Mouse (Mus musculus): Measurements from ENCODE around the gene Dst.
"Not testable (repeated sequence)": the region's sequence is repeated elsewhere in the genome, so short reads cannot be mapped to it uniquely, and the experiment has no call there.

Gene Dst

DNA sequence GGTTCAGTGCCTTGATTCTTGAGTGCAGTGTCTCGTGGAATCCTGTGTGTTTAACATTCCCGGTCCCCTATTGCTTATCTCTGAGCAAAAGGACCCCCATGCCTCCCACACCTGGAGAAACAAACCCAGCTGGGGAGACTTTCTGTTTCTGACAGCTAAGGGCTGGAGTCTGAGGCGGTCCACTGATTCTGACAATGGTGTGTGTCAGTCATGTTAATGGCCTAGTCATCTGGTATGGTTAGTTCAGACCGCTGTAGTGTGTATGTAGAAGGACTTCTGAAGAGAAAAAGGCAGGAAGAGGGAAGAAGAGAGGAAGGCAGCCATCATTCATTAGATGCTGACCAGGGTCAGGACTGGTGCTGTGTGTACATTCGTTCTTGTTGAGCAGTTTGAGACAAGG lies 125.0 kb downstream of the Dst start:
- DNase-seq, result no peak

DNA sequence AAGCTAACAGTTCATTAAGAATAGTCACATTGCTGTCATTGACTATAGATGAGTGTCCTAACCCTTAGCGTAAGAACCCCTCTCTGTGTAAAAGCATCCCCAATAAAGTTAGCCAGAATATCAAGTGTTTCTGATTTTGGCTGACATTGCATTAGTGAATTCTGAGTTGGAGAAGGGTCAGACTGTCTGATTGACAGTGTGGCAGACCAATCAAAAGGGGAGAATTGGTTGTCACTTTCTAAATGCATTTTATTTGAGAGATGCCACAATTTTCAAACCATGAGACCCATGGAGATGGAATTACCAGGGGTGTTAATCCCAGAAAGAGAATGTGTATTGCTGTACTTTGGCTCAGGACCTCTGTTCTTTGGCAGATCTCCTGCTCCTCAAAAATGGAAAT lies 125.5 kb downstream of the Dst start:
- no peak for DNase-seq

DNA sequence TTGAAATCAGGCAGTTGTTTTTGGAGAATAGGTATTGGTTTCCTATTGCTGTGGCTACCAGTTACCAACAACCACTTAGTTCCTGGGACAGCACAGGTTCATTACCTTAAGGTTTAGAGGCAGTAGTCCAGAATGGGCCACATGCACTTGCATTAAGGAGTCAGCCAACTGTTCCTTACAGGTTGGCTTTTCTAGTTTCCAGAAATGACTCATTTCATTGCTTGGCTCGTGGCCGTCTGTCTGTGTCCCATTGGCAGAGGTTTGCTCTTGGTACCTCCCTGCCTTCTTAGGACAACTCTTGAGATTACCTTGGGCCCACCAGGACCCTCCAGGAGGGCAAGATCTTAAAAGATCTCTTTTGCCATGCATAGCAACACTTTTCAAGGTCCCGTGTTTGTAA lies 125.9 kb downstream of the Dst start:
- DNase-seq, result no peak

DNA sequence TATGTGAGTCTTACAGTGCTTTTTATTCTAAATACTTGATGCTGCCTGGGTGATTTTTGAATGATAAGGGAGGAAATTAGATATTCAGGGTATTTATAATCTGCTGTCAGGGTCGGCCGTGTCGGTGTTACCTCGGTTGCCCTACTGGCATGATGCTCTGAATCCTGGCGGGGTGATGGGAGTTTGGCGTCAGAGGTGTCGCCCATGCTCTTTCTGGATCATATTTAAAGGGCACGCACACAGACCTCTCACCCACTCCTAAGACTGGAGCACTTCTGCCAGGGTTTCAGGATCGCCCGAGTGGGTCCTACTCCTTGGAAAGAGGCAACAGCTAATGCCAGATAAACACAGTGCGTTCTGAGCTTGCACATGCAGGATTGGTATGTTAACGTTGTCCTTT lies 128.1 kb downstream of the Dst start:
- no peak for DNase-seq

DNA sequence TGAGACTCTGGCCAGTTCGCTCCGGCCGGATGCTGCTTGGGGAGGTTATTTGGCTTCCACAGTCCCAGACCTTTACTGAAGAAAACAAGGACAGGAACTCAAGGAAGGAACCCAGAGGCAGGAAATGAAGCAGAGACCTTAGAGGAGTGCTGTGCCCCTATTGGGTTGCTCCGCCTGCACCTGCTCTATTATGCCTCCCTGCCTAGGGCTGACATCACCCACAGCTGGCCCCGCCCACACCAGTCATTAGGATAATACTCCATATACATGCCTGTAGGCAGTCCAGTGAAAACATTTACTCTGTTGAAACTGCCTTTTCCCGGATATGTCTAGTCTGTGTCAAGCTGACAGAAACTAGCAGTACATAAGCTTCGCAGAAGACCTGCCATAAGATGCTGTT lies 130.5 kb downstream of the Dst start:
- no peak for DNase-seq

DNA sequence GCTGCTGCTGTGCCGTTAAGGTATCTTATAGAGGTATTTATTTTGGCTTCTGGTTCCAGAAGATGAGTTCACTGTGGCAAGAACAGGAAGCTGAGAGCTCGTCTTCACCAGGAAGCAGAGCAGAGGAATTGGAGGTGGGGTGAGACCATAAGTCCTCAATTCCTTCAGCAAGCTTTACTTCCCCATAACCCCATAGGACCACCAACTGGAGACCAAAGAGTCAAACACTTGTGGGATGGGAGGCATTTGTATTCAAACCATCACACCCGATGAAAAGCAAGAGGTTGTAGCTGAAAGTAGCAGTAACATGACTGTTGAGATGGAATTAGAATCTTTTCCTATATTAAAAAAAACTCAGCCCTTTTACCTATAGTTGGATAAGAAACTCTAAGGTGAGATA lies 132.0 kb downstream of the Dst start:
- no peak for DNase-seq

DNA sequence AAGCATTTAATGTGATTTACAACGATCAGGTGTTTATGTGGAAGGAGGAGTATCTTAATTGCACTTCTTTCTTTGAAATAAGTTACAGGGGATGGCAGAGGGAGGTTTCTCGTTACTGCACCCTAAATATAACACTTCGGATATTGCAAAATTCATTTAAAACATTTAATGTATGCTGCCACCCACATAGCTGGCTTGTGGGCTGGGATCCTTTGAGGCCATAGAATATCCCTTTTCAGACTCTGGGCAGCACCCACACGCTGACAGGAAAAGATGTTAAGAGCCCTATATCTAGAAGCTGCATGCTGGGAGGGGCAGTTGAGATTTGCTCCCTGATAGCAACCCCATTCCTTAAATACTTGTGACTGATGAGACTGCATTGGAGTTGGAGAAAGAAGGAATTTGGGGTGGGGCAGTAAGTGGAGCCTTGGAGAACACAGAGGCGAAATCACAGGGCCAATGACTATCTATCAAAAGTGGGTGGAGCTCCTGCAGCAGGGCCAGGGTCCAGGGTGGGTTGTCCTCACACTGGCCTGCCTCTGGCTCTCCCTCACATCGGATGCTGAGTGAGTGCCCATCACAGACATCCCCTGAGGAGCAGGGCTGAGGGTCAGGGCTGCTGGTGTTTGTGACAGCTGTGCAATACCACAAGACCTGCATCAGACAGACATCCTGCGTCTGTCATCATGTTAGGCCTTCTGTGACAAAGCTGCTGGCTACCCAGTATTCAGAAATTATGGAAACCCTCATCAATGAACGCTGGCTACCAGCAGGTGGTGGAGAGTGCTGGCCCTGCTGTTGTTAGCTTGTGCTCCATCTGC lies 133.1 kb downstream of the Dst start:
- DNase-seq, result peak; percentile 47

DNA sequence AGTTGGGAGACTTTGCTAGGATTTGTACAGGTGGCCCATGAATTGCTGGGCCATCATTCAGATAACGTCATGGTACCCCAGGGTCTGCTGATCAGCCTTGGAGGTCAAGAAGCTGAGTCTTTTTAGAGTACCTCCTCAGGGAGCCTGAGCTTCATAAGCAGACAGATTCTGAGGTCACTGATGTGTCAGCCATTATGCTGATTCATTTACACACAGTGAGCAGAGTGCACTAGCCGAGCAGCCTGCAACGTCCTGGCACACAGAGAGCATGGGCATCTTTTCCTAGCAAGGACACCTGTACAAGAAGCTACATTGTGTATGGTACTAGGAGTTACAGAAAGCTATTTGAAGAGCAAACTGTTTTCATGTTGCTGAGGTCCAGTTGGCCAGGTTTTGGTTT lies 134.3 kb downstream of the Dst start:
- DNase-seq, result no peak

DNA sequence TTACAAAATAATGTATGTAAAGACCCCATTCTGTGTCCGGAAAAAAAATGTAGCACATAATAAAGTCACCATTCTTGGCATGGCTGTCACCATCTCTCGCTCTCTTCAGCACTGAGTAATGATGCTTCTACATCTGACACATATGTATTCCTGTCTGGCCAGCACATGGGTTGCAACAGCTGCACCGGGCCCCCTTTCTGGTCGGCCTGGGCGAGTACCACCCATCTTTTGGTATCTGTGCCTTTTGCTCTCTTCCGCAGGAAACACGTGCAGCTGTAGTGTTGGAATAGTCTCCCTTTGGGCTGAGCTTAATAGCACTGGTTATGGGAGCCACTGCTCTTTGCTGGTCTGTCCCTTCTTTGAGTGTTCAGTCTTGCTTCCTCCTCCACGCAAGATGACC lies 135.3 kb downstream of the Dst start:
- DNase-seq, result no peak

DNA sequence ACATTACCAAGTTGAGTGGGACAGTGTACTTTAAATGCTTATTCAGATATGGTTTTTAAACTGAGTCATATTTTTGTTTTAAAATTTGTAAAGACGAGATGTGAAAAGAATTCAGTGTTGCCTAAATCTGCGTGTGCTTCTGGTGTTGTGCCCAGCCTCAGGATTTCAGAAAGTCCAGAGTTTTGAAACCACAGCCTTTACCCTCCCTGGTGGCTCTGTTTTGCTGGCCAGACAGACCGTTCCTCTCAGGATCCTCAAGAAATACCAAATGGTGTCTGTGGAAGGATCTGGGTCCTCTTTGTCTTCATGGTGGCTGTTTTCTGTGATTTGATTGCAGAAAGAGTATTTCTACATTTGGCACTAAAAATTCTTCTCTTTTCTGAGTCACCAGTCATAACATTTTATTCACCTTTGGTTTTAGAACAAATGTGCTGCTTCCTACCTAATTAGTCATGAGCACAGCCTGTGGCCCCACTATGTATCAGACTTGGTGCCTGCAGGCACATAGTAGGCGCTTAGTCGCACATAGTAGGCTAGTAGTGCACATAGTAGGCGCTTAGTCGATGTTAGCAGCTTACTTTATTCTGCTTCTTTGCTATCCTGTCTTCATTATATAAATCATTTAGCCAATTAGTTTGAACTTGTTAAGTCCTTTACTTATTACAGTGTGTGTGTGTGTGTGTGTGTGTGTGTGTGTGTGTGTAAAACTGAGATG lies 136.0 kb downstream of the Dst start:
- DNase-seq, result no peak

DNA sequence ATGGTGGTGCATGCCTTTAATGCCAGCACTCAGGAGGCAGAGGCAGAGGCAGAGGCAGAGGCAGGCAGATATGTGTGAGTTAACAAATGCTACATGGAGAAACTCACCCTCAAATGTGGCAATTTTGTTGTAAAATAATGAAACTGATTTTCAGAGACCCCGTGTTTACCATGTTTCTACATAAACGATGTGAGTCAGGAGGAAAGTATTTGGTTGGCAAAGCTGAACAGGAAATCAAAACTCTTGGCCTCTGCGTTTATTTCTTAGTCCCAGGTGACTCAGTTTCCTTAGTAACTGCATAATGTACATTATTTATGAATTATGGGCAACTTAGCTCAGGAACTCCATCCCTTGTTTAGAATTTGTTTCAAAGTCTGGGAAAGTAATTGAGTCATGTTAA lies 136.7 kb downstream of the Dst start:
- no peak for DNase-seq

DNA sequence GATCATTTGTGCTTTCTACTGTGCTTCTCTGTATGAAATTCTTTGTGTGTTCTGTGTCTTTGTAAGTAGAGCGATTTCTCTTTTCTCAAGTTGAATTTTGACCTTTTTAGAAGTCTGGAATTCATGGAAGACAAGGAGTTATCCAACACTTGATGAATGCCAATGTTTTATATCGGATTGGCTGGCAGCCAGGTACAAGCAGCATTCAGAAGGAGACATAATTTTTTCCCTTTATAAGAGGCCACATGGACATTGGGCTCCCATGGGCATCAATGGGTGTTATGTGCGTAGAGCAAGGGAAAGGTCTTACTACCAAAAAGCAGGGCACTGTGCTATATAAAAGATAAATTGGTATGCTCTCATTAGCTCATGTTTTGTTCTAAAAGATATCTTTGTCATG lies 139.3 kb downstream of the Dst start:
- DNase-seq, result no peak

DNA sequence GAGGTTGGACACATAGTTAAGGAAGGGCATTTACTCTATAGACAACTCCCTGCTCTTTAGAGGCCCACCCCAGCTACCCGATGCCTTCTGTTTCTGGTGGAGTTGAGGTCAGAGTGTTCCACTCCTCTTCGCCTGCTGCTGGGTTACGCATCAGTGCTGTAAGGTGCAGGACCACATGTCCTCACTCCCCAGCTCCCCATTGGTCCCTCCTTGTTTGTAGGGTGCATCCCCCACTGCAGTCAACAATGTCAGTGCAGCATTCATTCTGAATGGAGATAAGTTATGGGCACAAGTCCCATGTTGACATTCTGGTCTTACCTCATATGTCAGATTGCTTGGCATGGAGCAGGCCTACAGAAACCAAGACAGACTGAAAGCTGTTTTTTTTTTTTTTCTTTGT lies 143.2 kb downstream of the Dst start:
- no peak for DNase-seq

DNA sequence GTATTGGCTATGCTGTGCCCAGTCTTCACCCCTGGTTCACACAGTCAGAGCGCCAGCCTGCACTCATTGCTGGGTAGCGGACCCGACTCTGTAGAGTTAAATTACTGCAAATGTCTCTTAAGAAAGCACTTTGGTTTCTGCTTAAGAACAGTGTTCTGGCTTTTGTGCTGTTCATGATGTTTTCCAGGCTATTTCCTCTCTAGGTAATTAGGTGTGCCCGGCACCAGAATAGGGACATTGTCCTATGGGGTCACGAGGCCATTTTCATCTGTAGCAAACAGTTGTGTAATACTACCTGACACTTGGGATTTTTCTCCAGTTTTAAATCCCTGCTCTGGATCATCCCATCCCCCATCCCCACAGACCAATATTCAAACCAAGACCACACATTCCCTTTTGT lies 144.4 kb downstream of the Dst start:
- no peak for DNase-seq

DNA sequence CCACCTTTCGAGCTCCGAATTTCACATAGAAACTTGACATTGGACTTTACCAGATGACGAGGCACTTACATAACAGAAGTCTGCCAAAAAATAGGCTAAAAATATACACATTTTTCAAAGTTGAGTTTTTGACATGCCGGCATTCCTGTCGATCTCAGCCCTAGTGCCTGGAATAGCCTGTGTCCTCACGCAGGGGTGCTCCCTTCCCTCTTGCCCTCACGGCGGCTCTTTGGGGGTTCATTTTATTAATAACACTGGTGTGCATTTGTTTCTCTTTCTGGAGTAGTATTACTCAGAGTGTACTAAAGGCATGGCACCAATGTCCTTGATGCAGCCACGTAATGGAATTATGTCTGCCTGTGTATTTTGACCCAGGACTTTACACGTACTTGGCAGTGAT lies 146.9 kb downstream of the Dst start:
- no peak for DNase-seq

DNA sequence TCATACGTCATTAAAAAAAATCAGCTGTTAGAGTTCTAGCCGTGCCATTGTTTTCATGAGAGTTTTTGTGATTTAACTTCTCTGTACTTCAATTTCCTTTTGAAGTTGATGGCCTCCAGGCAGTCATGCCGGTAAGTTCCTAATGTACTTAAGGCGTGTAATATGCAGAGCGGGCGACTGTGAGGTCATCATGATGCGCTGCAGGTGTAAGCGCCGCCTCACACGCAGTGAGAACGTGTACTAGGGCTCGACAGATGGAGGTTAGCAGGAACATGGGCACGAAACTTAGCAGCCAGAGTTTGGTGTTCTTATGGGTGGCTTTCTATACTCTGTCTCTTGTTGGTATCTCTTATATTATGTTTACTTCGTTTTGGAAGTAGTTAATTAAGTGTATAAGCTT lies 148.6 kb downstream of the Dst start:
- DNase-seq, result no peak

DNA sequence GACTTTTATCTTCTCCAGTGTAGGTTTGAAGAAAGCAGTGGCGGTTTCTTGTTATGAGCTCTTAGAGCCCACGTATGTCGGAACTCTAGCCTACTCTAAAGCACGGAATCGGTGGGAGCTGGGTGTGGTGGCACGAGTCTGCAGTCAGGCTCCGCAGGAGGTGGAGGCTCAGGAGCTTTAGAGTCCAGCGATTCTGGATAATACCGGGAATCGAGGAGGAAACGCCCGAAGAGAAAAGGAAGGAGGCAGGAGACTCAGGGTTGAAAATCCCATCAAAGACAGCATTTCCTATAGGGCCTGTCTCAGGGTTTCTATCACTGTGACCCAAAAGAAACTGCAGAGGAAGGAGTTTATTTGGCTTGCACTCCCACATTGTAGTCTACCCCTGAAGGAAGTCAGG lies 151.2 kb downstream of the Dst start:
- DNase-seq, result no peak

DNA sequence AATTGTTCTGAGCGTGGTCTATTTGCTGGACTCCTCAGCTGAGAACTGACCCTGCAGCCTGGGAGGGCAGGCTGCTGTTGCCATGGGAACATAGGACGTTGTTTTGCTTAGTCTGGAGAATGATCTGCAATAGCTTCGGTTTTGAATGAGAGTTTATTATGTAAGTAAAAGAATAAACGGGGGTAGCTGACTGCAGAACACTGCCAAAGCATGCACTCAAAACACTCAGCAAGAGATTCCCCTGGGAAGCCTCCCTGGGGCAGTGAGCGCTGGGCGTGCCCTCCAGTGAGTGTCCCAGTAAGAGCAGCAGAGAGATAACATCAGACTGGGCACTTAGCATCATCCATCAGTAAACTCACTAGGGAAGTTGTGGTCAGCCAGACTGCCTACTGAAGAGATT lies 152.4 kb downstream of the Dst start:
- no peak for DNase-seq

DNA sequence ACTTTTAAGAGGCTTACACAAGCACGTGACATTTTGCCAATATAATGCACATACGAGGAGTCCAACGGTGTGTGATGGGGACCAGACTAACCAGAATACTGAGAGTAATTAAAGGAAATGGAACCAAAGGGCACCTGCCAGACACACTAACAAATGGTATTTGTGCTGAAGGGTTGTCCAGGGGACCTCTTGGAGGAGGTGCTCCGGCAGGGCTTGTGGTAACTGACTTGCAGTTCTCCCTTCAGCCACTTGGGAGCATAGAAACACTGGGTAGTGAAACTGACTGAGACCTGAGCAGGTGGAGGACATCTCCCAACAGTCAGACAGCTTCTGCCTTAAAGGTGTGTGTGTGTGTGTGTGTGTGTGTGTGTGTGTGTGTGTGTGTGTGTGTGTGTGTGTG lies 153.1 kb downstream of the Dst start:
- peak; percentile 75 for DNase-seq

DNA sequence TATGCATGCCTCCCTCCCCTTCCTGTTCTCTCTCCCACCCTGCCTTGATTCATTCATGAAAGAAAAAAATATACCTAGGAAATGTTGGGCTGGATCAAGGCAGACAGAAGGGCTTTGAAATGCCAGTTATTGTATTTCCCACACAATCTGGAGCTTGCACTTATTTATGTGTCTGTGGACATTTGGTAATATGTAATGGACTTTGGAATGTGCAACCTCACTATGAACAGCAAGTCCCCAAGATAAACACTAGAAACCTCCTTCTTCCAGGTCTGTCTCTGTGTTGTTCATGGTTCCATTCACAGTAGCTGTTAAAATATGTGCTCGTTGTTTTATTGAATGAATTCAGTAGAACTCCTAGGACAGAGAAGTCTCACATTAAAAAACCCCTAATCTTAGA lies 153.8 kb downstream of the Dst start:
- no peak for DNase-seq

DNA sequence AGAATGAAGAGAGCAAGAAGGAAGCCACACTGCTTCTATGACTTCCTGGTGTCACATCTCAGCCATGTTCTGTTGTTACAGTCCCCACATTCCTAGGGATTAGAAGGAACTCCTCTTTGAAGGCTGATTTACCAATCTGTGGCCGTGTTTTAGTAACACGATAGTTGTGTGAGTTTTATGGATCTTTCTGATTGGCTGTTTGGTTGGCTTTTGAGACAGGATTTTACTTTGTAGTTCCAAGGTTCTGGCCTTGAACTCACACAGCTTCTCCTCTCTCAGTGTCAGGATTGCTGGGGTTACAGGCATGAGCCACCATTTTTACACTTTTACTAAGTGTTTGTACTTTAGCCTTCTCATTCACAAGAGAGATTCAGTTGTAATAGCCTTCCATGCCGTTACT lies 155.9 kb downstream of the Dst start:
- no peak for DNase-seq

DNA sequence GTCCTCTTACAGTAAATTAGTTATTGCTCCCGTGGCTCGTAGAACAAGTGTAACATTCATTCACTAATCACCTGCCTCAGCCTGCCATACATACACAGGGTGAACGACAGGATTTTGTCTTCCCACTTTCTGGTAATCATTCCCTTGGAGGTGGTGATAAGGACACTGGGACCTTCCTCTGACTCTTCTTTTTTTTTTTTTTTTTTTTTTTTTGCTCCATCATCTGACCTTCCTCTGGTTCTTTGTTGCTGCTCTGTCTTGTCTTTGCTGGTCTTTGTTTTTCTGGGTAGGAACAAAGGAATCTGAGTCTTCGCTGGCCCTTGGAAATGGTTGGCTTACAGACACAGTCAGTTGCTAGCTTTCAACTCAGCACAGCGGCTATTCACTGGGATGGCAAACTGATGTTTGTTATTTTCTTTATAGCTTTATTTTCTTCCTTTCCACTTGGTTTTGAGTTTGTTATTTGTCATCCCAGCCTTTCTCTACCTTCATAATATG lies 157.6 kb downstream of the Dst start:
- DNase-seq, result no peak

DNA sequence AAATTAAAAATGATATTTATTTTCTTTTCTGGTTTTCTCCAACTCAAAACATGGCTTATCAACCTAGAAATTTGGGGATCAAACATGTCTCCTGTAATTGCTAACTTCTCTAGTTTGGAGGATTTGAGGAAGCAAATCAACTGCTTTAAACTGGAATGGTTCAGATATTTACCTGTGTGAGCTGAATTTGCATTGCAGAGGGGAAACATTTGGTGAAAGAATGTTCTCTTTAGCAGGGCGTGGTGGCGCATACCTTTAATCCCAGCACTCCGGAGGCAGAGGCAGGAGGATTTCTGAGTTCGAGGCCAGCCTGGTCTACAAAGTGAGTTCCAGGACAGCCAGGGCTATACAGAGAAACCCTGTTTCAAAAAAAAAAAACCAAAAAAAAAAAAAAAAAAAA lies 158.4 kb downstream of the Dst start:
- not testable (repeated sequence) for DNase-seq

DNA sequence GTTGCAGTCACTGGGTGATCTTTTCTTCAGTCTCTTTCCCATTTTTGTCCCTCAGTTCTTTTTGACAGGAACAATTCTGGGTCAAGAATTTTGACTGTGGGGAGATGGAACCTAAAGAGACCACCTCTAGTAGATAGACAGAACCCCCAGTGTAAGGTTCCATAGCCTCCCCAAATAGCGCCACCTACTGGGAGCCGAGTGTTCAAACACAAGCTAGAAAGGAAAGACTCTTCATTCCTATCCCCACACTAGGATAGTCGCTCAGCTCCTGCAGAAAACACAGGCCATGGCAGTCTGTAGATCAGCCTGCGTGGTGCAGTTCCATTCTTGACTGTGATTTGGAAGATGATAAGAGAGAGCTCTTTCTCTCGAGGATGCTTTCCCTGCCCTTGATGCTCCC lies 160.3 kb downstream of the Dst start:
- DNase-seq, result no peak
